Mouse (Mus musculus) brown adipose tissue, adult 24 weeks (tissue): ENCODE measurements at regions not wholly inside any gene's neighbourhood (a gene's known extent, or its start where the extent isn't known, plus 50 kb on each side); places are given as distances from the start of the nearest gene placed in this dataset.
"Not testable (repeated sequence)": the region's sequence is repeated elsewhere in the genome, so short reads cannot be mapped to it uniquely, and the experiment has no call there.

Experiments
- H3K27ac ChIP-seq: fragments of 200-500 bp; replicated peaks from 2 replicates; pipeline ENCODE4 v1.5.1; 2012; ENCODE audit warnings: low read depth, mild to moderate bottlenecking, low read length
- H3K4me1 ChIP-seq: fragments of 200-500 bp; 2 replicates; pipeline ENCODE4 v1.6.1; 2012; ENCODE audit warnings: low read length, mixed read lengths; ENCODE audit not compliant: control insufficient read depth, insufficient read depth, insufficient read length
- H3K4me3 ChIP-seq: fragments of 200-500 bp; 2 replicates; pipeline ENCODE4 v1.5.1; 2012; ENCODE audit warnings: low read depth, mild to moderate bottlenecking, low read length, moderate library complexity; ENCODE audit not compliant: insufficient read depth

- not testable (repeated sequence) for H3K27ac ChIP-seq, H3K4me3 ChIP-seq, H3K4me1 ChIP-seq
Measured at GRCm38 (mm10) chr14:53729877-53730276, 524.0 kb downstream of the Dad1 start.

- H3K4me1 ChIP-seq, H3K4me3 ChIP-seq, H3K27ac ChIP-seq: not testable (repeated sequence)
Measured at GRCm38 (mm10) chr14:53729149-53729548, 524.8 kb downstream of the Dad1 start.

GRCm38 (mm10) chr14:53726914-53727313 is 527.0 kb downstream of the Dad1 start:
- H3K4me1 ChIP-seq, H3K27ac ChIP-seq, H3K4me3 ChIP-seq: not testable (repeated sequence)

DNA sequence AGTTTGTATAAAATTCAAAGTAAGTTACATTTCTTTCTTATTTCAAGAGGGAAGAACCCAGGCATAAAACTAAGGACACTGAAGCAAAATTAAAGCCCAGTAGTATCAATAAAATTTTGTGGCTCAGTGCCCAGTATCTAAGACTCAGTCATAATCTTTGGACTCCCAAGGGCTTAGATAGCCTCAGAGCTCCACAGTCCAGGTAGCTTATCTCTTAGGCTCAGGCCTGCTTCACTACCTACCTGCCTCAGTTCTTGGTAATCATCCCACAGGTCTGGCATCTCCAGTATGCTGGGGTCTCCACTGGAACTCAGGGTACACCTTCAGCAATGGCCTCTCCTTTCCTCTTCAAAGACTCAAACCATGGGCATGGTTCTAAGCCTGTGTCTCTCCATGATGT is 530.3 kb downstream of the Dad1 start:
- H3K4me3 ChIP-seq, H3K27ac ChIP-seq, H3K4me1 ChIP-seq: not testable (repeated sequence)

- not testable (repeated sequence) for H3K4me1 ChIP-seq, H3K27ac ChIP-seq, H3K4me3 ChIP-seq
Measured at GRCm38 (mm10) chr14:53721901-53722300, 532.0 kb downstream of the Dad1 start.

DNA sequence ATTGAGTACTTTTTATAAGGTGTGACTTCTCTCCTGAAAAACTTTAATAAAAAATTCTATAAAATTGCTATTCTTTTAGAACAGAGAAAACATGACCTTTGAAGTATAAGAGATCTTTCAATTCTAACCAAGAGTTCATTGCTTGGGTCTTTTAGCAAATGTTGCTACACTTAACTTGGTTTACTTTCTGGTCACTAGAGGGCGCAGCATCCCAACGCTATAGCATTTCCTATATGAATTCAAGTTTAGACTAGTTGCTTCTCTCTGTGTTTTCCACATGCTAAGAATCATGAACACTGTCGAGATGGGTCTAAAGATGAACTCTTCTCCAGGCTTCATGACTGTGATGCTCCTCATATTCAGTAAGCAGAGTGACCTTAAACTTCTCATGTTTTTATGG is 544.3 kb downstream of the Dad1 start:
- not testable (repeated sequence) for H3K4me1 ChIP-seq, H3K4me3 ChIP-seq, H3K27ac ChIP-seq

- H3K4me1 ChIP-seq, H3K27ac ChIP-seq, H3K4me3 ChIP-seq: not testable (repeated sequence)
Measured at GRCm38 (mm10) chr14:53704351-53704750, 549.6 kb downstream of the Dad1 start.

DNA sequence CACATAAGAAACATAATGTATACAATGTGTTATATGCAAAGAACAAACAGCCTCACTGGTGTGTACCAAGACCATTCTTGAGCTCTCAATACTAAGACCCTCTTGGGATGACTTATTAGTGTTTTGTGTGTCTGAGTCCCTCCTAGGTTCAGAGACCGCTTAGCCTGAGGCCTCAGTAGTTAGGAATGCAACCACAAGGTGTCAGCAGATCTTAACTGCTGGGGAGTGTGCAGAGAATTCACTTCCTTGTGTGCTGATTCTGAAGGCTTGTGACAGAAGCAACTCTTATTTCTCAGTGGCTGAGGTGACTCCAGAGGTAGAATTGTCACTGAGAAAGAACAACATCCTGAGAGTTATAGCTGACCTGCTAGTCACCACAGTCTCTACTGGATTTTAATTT is 550.3 kb downstream of the Dad1 start:
- not testable (repeated sequence) for H3K27ac ChIP-seq, H3K4me3 ChIP-seq, H3K4me1 ChIP-seq

DNA sequence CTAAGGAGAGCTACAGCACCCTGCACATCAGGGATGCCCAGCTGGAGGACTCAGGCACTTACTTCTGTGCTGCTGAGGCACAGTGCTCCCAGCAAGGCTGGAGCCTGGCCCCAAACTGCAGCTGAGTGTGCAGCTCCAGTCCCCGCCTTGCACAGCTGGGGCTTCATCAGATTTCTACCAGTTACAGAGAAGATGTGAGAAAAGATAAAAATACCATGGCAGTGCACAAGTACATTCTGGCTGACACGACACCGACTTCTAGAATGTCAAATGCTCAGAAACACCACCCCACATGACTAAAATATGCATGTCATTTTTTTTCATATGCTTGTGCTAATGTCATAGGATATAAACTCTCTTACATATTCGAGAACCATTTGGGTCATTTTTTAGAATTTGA is 569.8 kb downstream of the Dad1 start:
- not testable (repeated sequence) for H3K27ac ChIP-seq, H3K4me3 ChIP-seq, H3K4me1 ChIP-seq

GRCm38 (mm10) chr14:53683361-53684015 is 570.4 kb downstream of the Dad1 start:
- not testable (repeated sequence) for H3K4me1 ChIP-seq, H3K4me3 ChIP-seq, H3K27ac ChIP-seq

- not testable (repeated sequence) for H3K4me3 ChIP-seq, H3K27ac ChIP-seq, H3K4me1 ChIP-seq
Measured at GRCm38 (mm10) chr14:53682679-53683078, 571.2 kb downstream of the Dad1 start.

DNA sequence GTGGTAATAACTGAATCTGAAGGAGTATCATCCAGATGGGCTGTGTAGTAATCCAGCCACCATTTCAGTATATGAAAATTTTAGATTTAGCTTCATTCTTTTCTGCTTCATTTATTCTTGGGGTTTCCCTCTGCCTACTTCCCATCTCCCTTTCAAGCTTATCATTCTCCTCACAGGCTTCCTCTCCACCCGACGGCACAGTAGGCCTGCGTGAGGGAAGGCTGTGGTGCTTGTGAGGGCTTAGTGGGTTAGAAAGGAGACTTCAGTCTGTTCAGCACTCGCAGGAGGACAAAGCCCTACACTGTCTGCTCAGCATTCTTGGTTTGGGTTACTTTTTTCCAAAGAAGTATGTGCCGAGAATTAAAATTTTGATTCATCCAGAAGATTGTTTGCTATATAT is 572.6 kb downstream of the Dad1 start:
- not testable (repeated sequence) for H3K27ac ChIP-seq, H3K4me1 ChIP-seq, H3K4me3 ChIP-seq

DNA sequence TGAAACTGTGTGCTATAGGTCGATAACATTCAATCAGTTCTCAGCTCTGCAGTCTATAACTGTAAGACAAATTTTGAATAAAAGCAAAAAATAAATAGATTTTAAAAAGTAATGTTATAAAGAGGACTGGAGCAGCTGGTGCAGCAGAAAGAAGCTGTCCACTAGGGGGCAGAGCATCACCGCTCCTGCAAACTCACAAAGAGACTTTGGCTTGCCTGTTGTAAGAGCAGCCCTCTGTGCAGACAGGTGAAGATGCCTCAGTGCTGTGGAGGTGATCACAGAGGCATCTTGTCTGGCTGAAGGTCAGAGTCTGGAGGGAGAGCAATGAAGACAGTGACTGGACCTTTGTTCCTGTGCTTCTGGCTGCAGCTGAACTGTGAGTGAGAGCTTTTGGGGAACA is 588.2 kb downstream of the Dad1 start:
- not testable (repeated sequence) for H3K27ac ChIP-seq, H3K4me3 ChIP-seq, H3K4me1 ChIP-seq

DNA sequence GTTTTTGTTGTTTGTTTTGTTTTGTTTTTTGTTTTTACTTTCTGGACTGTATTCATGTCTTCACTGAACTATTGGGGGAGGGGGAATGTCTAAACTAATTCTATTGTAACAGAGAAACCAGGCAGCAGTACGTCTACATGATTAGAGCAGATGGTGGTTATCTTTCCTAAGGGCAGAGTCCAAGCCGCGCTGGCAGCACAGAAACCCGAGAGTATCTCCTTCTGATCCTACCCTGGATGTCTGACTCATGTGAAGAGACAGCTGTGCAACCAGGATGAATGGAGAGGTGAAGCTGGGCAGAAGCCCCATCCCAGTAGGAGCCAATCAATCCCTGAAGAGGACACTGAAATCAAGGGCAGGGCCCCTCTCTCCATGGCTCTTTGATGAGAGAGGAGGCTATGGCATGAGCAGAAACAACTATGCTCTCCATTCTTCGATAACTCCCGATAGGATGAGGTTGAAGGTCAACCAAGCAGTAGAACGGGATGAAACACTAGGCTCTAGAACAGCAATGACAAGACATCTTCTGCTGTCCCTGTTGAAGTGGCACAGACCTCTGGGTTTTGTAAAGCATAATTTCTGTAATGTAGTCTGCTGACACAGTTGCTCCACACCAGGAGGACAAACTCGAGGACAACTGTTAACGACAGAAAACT is 591.1 kb downstream of the Dad1 start:
- not testable (repeated sequence) for H3K4me1 ChIP-seq, H3K27ac ChIP-seq, H3K4me3 ChIP-seq

DNA sequence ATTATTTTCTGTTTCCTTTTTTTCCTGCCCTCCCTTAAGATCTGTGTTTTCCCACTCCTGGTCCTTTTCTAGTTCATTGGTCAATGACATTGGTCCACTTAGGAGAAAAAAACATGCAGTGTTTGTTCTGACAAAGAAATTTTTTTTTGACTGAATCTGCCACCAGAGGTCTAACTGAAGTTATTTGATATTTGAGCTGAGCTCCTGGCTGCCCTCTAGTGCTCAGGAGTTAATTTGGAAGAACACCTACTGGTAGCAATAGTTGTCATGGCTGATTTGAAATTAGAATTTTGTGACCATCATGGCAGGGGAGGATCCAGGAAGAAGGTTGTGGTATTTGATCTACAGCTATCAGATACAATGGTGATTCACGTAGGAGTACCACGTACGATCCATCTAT is 599.2 kb downstream of the Dad1 start:
- H3K4me1 ChIP-seq, H3K4me3 ChIP-seq, H3K27ac ChIP-seq: not testable (repeated sequence)

DNA sequence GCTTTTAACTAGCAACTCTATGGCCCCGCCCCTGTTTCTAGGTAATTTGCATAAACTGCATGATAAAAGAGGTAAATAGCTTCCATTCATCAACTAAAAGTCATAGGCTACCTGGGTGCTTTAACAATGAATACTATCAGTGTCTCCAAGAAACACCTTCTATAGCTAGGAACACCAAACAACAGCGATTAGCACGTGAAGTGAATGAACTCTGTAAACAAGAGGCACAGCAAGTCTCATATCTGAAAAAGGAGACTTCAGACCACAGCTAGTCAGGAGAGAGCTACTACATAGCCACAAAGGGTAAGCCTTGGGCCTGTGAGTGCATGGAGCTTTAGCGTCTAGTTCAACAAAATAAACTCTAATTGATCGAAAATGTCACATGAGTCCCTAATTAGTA is 602.8 kb downstream of the Dad1 start:
- H3K4me3 ChIP-seq, H3K4me1 ChIP-seq, H3K27ac ChIP-seq: not testable (repeated sequence)
